Mouse (Mus musculus): Measurements from ENCODE around the gene Fbxw21. TPM values are rescaled to one million over a fixed set of nuclear protein-coding genes. Genes with fewer than 3 reads are reported as not detected.

The Fbxw21 gene
- polyA plus RNA-seq, 1 experiment from 2014 or later = not detected

Other genes starting within 250 kb of the Fbxw21 start
- 0.18 and 0.24 TPM in 2 replicates for gene Tmem89, start 247.4 kb downstream of the Fbxw21 start, polyA plus RNA-seq (2015; fragmentation: Nextera tagmentation; extraction: Ambion mirVana)
- 443 and 465 TPM in 2 replicates for gene Uqcrc1, start 225.4 kb downstream of the Fbxw21 start, polyA plus RNA-seq (2015; fragmentation: Nextera tagmentation; extraction: Ambion mirVana)
- 2.5 and 2.7 TPM in 2 replicates for gene Col7a1, start 208.5 kb downstream of the Fbxw21 start, polyA plus RNA-seq (2015; fragmentation: Nextera tagmentation; extraction: Ambion mirVana)
- gene Ucn2, start 176.0 kb downstream of the Fbxw21 start, polyA plus RNA-seq (2015; fragmentation: Nextera tagmentation; extraction: Ambion mirVana) = not detected in 2 replicates
- 33.7 and 36.7 TPM in 2 replicates for gene Pfkfb4, start 170.3 kb downstream of the Fbxw21 start, polyA plus RNA-seq (2015; fragmentation: Nextera tagmentation; extraction: Ambion mirVana)
- gene Shisa5, start 123.5 kb downstream of the Fbxw21 start, polyA plus RNA-seq (2015; fragmentation: Nextera tagmentation; extraction: Ambion mirVana) = 66.0 and 68.4 TPM in 2 replicates
- gene Trex1, start 102.3 kb downstream of the Fbxw21 start, polyA plus RNA-seq (2015; fragmentation: Nextera tagmentation; extraction: Ambion mirVana) = 18.0 TPM in 2 replicates
- gene Atrip, start 87.9 kb downstream of the Fbxw21 start, polyA plus RNA-seq (2015; fragmentation: Nextera tagmentation; extraction: Ambion mirVana) = 35.2 and 35.6 TPM in 2 replicates
- 14.3 and 16.8 TPM in 2 replicates for gene Ccdc51, start 79.5 kb downstream of the Fbxw21 start, polyA plus RNA-seq (2015; fragmentation: Nextera tagmentation; extraction: Ambion mirVana)
- gene Tma7, start 79.5 kb downstream of the Fbxw21 start, polyA plus RNA-seq (2015; fragmentation: Nextera tagmentation; extraction: Ambion mirVana) = 607 and 639 TPM in 2 replicates
- 25.5 and 27.3 TPM in 2 replicates for gene Plxnb1, start 66.7 kb downstream of the Fbxw21 start, polyA plus RNA-seq (2015; fragmentation: Nextera tagmentation; extraction: Ambion mirVana)
- not detected in 2 replicates for gene Fbxw13, start 33.9 kb upstream of the Fbxw21 start, polyA plus RNA-seq (2015; fragmentation: Nextera tagmentation; extraction: Ambion mirVana)
- gene Fbxw20, start 72.7 kb upstream of the Fbxw21 start, polyA plus RNA-seq (2015; fragmentation: Nextera tagmentation; extraction: Ambion mirVana) = not detected in 2 replicates
- gene Fbxw14, start 125.6 kb upstream of the Fbxw21 start, polyA plus RNA-seq (2015; fragmentation: Nextera tagmentation; extraction: Ambion mirVana) = not detected in 2 replicates
- gene Fbxw28, start 177.6 kb upstream of the Fbxw21 start, polyA plus RNA-seq (2015; fragmentation: Nextera tagmentation; extraction: Ambion mirVana) = 0.18 TPM in 1 of 2 replicates, not detected in the other
- gene Fbxw22, start 242.3 kb upstream of the Fbxw21 start, polyA plus RNA-seq (2015; fragmentation: Nextera tagmentation; extraction: Ambion mirVana) = 0.12 TPM in 1 of 2 replicates, not detected in the other

All from midbrain, embryonic 15.5 days (tissue).